Mouse (Mus musculus): ENCODE results near the gene Mycbp. TPM values are rescaled to one million over a fixed set of nuclear protein-coding genes. Genes with fewer than 3 reads are reported as not detected.

The Mycbp gene
- polyA plus RNA-seq, 1 experiment from 2014 or later, result 39.1 TPM

DNA sequence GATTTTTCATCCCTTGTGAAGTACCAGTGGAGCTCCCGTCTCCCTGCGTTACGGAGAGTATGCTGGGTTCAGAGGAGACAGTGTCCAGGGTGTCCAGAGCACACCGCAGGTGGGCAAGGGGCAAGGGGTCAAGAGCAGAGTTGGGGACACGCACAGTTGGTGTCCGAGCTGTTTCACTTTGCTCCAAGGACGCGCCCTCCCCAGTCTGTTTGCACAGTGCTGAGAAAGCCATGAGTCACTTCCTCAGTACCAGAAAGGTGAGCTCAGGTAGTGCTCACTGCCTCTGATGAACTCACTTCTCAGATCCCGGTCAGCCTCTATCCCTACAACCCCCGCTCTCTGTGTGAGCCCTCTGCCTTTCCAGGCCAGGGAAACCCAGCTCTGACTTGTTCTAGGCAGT lies 45.0 kb downstream of the Mycbp start:
- H3K4me1 ChIP-seq (ENCODE audit: control insufficient read depth, insufficient read depth, low read length), result no peaks in the 10 kb centered on the region
- no peak overlapping the region for H3K4me2 ChIP-seq (ENCODE audit: low read length)

GRCm38 (mm10) chr4:123952059-123952458 lies 47.4 kb downstream of the Mycbp start:
- H3K9ac ChIP-seq (replicated peaks; ENCODE audit: low read length), result no peak overlapping the region
- no peak for DNase-seq
- no peak overlapping the region for H3K4me3 ChIP-seq (replicated peaks; ENCODE audit: low read depth, low read length)
- peaks cover 6% of the 10 kb centered on the region; the same call in 1 of the 2 replicates for H3K4me1 ChIP-seq (ENCODE audit: control insufficient read depth, insufficient read depth, low read length)
- no peaks in the 10 kb centered on the region for H3K36me3 ChIP-seq (ENCODE audit: control insufficient read depth, insufficient read depth, low read length)
- H3K9me3 ChIP-seq (ENCODE audit: control insufficient read depth, low read length), result no peaks in the 10 kb centered on the region
- ATAC-seq (ENCODE audit: low FRiP score, low TSS enrichment), result no peak
- no peak overlapping the region for H3K4me2 ChIP-seq (ENCODE audit: low read length)
- H3K27ac ChIP-seq (replicated peaks; ENCODE audit: low read depth, low read length), result no peak overlapping the region
- 45% methylated on average over 7 of the region's 8 CpGs for WGBS
- H3K27me3 ChIP-seq (ENCODE audit: control insufficient read depth, insufficient read depth, low read length), result no peaks in the 10 kb centered on the region

More for the DNA sequence above, 45.0 kb downstream of the Mycbp start:
- H3K4me3 ChIP-seq (replicated peaks; ENCODE audit: low read depth, low read length), result no peak overlapping the region
- no peak for ATAC-seq (ENCODE audit: low FRiP score, low TSS enrichment)
- no peak overlapping the region for H3K9ac ChIP-seq (replicated peaks; ENCODE audit: low read length)
- no peak for DNase-seq
- no peak overlapping the region for H3K27ac ChIP-seq (replicated peaks; ENCODE audit: low read depth, low read length)
- H3K36me3 ChIP-seq (ENCODE audit: control insufficient read depth, insufficient read depth, low read length), result no peaks in the 10 kb centered on the region
- H3K27me3 ChIP-seq (ENCODE audit: control insufficient read depth, insufficient read depth, low read length), result no peaks in the 10 kb centered on the region
- 81% methylated on average over 10 of the region's 10 CpGs for WGBS
- H3K9me3 ChIP-seq (ENCODE audit: control insufficient read depth, low read length), result no peaks in the 10 kb centered on the region

DNA sequence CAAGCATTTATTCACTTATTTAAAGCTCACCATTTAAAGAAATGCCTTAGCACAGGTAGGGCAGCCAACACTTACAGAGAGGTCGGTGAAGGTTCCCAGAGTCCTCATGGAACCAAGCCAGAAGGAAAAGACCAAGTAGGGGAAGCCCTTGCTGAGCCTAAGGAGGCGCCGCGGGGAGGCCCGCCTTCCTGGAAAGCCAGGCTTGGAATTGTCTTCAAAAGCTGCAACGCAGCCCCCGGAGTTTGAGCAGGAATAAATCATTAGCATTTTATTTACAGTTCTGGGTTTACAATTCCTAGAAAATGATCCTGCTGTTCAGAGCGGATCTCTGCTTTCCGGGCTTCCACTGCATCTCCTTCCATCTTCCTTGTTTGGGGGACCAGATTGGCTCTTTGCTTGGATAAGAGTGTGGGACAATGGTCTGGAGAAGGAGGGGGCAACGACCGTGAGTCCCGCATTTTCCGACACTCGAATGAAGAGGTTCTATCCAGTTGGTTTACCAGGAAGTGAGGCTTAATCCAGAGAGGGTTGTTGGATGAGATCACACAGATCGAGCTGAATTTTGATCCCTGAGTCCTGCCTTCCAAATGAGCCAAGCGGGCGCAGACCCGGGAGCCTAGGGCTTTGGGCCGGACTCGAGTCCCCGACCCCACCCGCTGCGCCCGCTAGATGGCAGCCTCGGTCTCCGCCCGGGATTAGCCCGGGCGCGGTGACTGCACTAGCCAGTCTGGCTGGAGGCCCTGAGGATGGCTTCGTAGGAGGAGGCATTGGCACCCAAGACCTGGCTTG lies 52.3 kb downstream of the Mycbp start:
- peak overlapping the region; percentile 45 for H3K4me2 ChIP-seq (ENCODE audit: low read length)
- H3K9me3 ChIP-seq (ENCODE audit: control insufficient read depth, low read length), result no peaks in the 10 kb centered on the region
- H3K4me3 ChIP-seq (replicated peaks; ENCODE audit: low read depth, low read length), result no peak overlapping the region; the same call in 1 of the 2 replicates
- DNase-seq (peak; percentile 94), ATAC-seq (ENCODE audit: low FRiP score, low TSS enrichment) (peak; percentile 68)
- peaks cover 9% of the 10 kb centered on the region; the same call in 1 of the 2 replicates for H3K4me1 ChIP-seq (ENCODE audit: control insufficient read depth, insufficient read depth, low read length)
- H3K36me3 ChIP-seq (ENCODE audit: control insufficient read depth, insufficient read depth, low read length), result no peaks in the 10 kb centered on the region
- 8% methylated on average over 31 of the region's 31 CpGs for WGBS
- H3K27ac ChIP-seq (replicated peaks; ENCODE audit: low read depth, low read length), result no peak overlapping the region
- H3K9ac ChIP-seq (replicated peaks; ENCODE audit: low read length), result 0 out of 2 replicates have a peak overlapping the region, but pooled peaks have one; percentile 24
- peaks cover 7% of the 10 kb centered on the region; the same call in 1 of the 2 replicates for H3K27me3 ChIP-seq (ENCODE audit: control insufficient read depth, insufficient read depth, low read length)

- H3K9ac ChIP-seq (replicated peaks; ENCODE audit: low read length), result 0 out of 2 replicates have a peak overlapping the region, but pooled peaks have one; percentile 24
- H3K36me3 ChIP-seq (ENCODE audit: control insufficient read depth, insufficient read depth, low read length), result no peaks in the 10 kb centered on the region
- H3K4me3 ChIP-seq (replicated peaks; ENCODE audit: low read depth, low read length), result no peak overlapping the region
- H3K9me3 ChIP-seq (ENCODE audit: control insufficient read depth, low read length), result no peaks in the 10 kb centered on the region
- no peak overlapping the region for H3K4me2 ChIP-seq (ENCODE audit: low read length)
- 53% methylated on average over 4 of the region's 4 CpGs for WGBS
- H3K27ac ChIP-seq (replicated peaks; ENCODE audit: low read depth, low read length), result no peak overlapping the region
- ATAC-seq (ENCODE audit: low FRiP score, low TSS enrichment), result no peak
- H3K27me3 ChIP-seq (ENCODE audit: control insufficient read depth, insufficient read depth, low read length), result peaks cover 7% of the 10 kb centered on the region; the same call in 1 of the 2 replicates
- peaks cover 9% of the 10 kb centered on the region; the same call in 1 of the 2 replicates for H3K4me1 ChIP-seq (ENCODE audit: control insufficient read depth, insufficient read depth, low read length)
- no peak for DNase-seq
Measured at GRCm38 (mm10) chr4:123957492-123957808, 52.8 kb downstream of the Mycbp start.

DNA sequence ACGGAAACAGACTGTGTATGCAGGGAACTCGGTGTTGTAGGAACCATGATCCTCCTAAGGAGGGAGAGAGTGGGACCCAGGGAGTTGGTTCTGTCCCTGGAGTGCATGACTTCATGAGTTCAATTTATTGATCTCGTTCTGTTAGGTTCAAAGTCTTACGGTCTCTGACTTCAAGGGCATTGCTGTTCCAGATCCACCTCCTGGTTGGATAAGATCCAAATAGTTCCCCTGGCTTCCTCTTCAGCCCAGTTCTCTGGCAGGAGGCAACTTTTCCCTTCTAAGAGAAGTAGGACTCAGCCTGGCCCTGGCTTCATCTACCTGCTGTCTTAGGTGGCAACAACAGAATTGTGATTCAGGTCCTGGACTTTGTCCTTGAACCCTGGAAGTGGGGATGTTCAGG lies 53.3 kb downstream of the Mycbp start:
- ATAC-seq (ENCODE audit: low FRiP score, low TSS enrichment), result no peak
- H3K36me3 ChIP-seq (ENCODE audit: control insufficient read depth, insufficient read depth, low read length), result no peaks in the 10 kb centered on the region
- no peak overlapping the region for H3K9ac ChIP-seq (replicated peaks; ENCODE audit: low read length)
- 71% methylated on average over 4 of the region's 4 CpGs for WGBS
- H3K9me3 ChIP-seq (ENCODE audit: control insufficient read depth, low read length), result no peaks in the 10 kb centered on the region
- H3K27me3 ChIP-seq (ENCODE audit: control insufficient read depth, insufficient read depth, low read length), result peaks cover 7% of the 10 kb centered on the region; the same call in 1 of the 2 replicates
- H3K4me3 ChIP-seq (replicated peaks; ENCODE audit: low read depth, low read length), result no peak overlapping the region
- no peak for DNase-seq
- no peak overlapping the region for H3K4me2 ChIP-seq (ENCODE audit: low read length)
- H3K27ac ChIP-seq (replicated peaks; ENCODE audit: low read depth, low read length), result no peak overlapping the region
- H3K4me1 ChIP-seq (ENCODE audit: control insufficient read depth, insufficient read depth, low read length), result peaks cover 9% of the 10 kb centered on the region; the same call in 1 of the 2 replicates

DNA sequence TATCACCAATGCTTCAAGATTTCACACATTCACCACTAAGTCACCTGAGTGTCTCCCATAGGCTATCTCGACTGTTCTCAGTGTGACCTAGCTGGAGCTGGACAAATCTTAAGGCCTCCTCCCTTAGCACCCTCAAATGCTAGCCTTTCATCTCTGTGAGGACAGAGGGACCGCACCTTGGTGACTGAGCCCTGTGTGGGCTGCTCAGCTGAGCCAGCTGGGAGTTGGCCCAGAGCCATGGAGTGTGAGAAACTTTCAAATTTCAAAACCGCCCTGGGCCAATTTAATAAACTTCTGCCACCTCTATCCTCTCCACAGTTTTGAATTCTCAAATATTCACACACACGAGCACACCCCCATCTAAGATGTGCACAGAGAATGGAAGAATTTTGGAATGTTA lies 56.3 kb downstream of the Mycbp start:
- no peak for DNase-seq
- H3K4me3 ChIP-seq (replicated peaks; ENCODE audit: low read depth, low read length), result no peak overlapping the region
- 80% methylated on average over 4 of the region's 4 CpGs for WGBS
- no peak overlapping the region for H3K4me2 ChIP-seq (ENCODE audit: low read length)
- H3K36me3 ChIP-seq (ENCODE audit: control insufficient read depth, insufficient read depth, low read length), result no peaks in the 10 kb centered on the region
- H3K9me3 ChIP-seq (ENCODE audit: control insufficient read depth, low read length), result no peaks in the 10 kb centered on the region
- ATAC-seq (ENCODE audit: low FRiP score, low TSS enrichment), result no peak
- peaks cover 9% of the 10 kb centered on the region; the same call in 1 of the 2 replicates for H3K4me1 ChIP-seq (ENCODE audit: control insufficient read depth, insufficient read depth, low read length)
- peaks cover 7% of the 10 kb centered on the region; the same call in 1 of the 2 replicates for H3K27me3 ChIP-seq (ENCODE audit: control insufficient read depth, insufficient read depth, low read length)
- no peak overlapping the region for H3K9ac ChIP-seq (replicated peaks; ENCODE audit: low read length)
- H3K27ac ChIP-seq (replicated peaks; ENCODE audit: low read depth, low read length), result no peak overlapping the region

Other genes with a start within 250 kb of the Mycbp start
- 140 and 143 TPM in 2 replicates for gene Macf1, start 220.5 kb upstream of the Mycbp start, polyA plus RNA-seq (2014; fragmentation: Nextera tagmentation; extraction: Ambion mirVana)
- gene Ndufs5, start 186.6 kb upstream of the Mycbp start, polyA plus RNA-seq (2014; fragmentation: Nextera tagmentation; extraction: Ambion mirVana), result 428 and 578 TPM in 2 replicates
- 83.4 and 96.0 TPM in 2 replicates for gene Akirin1, start 154.5 kb upstream of the Mycbp start, polyA plus RNA-seq (2014; fragmentation: Nextera tagmentation; extraction: Ambion mirVana)
- gene Rhbdl2, start 117.0 kb upstream of the Mycbp start, polyA plus RNA-seq (2014; fragmentation: Nextera tagmentation; extraction: Ambion mirVana), result 0.61 and 1.4 TPM in 2 replicates
- gene 4933427I04Rik, start 45.2 kb upstream of the Mycbp start, polyA plus RNA-seq (2014; fragmentation: Nextera tagmentation; extraction: Ambion mirVana), result 0.09 TPM in 2 replicates
- 47.3 and 53.6 TPM in 2 replicates for gene Rragc, start 12.6 kb downstream of the Mycbp start, polyA plus RNA-seq (2014; fragmentation: Nextera tagmentation; extraction: Ambion mirVana)
- gene 4930535I16Rik, start 13.2 kb downstream of the Mycbp start, polyA plus RNA-seq (2014; fragmentation: Nextera tagmentation; extraction: Ambion mirVana), result not detected in 2 replicates

All from midbrain, embryonic 14.5 days (tissue).